Mouse (Mus musculus) mesoderm, embryonic 11.5 days (tissue): Measurements from ENCODE around the gene Ncln.
A peak's percentile ranks its signal among the peaks of the same experiment; 100 is the strongest.

Experiments
- DNase-seq: peaks from one replicate; pipeline ENCODE4 v3.0.0-alpha.2; 2012; ENCODE audit warnings: low read depth, low spot score

Gene Ncln

DNA sequence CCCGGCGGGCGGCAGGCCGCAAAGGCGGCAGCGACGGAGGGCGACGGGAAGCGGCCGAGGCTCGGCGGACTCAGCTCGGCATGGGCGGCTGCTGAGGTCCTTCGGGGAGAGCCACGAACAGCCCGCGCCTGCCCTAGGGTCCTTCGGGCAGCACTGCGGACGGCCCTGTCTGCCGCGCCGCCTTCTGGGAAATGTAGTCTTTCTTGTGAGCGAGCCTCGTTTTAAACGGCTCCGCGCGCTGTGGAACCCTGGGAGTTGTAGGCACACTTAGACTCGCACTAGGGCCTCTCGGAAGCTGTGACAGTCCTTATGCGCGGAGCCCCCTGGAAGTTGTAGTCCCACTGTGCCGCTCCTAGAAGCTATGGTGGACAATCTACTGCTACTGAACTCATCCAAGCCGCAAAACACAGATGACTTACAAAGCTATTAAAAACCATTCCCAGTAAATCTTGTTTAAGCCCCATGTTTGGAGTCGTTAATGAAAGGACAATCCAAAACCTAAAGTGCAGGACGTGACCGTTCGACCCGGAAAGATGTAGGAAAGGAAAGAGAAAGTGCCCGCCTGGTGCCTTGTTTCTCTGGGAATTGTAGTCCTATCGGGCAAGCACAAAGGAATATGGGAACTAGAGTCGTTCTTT is at the start of gene Ncln:
Gene Ncln (minus strand): TSS at position 129 of the 638 bp plus-strand sequence.
- DNase-seq, result peak; percentile 98

DNA sequence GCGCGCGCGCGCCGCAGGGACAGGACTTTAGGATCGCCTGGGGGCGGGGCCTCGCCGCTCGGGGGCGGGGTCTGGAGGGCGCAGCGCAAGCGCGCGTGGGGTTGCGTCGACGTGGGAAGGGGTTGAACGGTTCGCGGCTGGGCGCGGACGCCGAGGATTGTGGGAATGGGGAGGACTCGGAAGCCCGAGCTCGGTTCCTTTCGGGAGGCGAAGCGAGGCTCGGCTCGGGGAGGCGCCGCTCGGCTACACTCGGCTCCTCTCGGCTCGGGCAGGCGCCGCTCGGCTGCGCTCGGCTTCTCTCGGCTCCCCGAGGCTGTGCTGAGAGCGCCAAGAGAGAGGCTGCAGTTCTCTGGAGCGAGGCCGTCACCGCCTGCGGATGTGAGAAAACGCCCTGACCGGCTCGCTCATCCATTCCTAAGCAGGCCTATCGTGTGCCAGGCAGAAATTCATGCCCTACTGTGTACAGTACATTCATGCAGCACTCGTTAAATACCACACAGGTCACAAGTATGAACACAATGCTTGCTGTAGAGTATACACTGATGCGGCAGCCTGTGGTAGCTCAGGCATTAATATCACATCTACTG is 49.1 kb upstream of the Ncln start, which contains the start of gene Gna11:
Gene Gna11 (minus strand): TSS at position 30 of the 587 bp plus-strand sequence.
- DNase-seq, result peak; percentile 100

DNA sequence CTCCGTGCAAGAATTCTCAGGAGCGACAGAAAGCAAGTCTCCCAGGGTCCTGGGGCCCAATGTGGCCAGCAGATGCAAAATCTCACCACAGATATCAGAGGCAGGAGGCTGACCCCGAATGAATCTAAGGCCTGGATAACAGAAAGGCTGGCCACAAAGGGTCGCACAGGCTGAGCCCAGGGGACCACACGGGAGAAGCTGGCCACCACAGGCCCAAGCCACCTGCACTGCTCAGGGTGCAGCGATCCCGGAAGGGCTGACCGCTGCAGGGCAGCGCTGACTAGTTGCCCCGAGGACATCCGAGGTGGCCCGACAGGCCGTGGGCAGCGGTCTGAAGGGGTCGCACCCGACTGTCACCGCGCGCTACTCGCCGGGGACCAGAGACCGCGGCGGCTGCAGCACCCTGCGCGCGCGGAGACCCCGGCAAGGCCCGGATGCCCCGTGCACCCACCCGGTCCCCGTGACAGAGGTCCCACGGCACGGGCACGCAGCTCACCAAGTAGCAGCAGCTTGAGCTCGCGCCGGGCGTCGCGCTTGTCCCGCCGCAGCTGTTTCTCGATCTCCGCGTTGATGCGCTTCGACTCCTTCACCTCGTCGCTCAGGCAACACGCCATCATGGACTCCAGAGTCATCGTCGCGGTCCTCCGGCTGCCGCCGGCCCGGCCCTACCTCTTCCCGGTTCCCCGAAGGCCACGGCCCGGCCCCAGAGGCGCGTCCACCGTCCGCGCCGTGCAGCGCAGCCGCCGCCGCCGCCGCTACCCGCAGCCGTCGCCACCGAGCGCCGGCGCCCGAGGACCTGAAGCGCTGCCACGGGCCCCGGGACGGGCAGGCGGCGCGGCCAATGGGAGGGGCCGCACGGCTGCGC is 48.3 kb upstream of the Ncln start:
- DNase-seq, result no peak

DNA sequence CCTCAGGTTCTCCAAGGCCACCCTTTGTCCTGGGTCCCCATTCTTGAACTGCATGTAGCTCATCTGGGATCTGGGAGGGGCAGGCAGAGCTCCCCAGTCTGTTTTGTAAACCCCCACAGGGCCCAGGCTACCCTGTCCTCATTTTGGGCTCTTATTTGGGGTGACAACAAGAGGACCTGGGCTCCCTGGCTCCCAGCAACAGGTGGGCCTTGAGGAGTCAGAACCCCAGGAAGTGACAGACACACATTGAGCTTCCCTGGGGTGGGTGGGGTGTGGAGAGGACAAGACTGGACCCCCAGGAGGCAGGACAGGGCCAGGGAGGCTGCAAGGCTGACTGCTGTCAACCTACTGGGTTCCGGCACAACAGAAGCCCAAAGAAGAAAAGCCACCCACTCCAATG is 47.4 kb upstream of the Ncln start:
- no peak for DNase-seq

DNA sequence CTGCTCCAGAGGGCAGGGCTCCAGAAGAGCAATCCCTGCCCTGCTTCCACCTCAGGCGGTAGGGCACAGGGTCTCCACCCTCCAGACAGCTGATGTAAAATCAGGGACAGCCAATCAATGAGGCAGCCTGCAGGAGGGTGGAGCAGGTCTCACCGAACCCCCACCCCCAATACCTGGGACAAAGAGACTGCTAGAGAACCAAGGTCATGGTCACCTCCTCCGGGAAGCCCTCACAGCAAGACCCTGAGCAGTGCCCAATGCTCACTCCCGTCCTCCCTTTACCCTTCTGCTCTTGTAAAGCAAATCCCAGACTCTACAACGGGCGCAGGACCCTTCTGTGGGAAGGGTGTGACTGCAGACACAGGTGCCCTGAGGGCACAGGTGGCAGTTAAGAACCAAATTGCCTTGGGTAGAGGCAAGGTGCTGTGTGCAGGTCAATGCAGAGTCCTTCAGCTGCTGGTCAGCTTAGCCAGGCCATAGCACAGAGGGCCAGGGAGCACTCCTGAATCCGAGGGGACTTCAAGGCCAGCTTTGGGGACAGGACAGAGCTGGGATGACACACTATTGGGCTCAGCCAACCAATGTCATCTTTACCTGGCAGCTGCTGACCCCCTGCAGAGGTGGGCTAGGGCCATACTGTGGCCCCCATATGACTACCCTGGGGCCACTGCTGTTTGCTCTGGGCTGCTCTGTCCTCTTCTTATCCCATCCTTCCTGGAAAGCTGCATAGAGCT is 46.7 kb upstream of the Ncln start:
- DNase-seq, result no peak

DNA sequence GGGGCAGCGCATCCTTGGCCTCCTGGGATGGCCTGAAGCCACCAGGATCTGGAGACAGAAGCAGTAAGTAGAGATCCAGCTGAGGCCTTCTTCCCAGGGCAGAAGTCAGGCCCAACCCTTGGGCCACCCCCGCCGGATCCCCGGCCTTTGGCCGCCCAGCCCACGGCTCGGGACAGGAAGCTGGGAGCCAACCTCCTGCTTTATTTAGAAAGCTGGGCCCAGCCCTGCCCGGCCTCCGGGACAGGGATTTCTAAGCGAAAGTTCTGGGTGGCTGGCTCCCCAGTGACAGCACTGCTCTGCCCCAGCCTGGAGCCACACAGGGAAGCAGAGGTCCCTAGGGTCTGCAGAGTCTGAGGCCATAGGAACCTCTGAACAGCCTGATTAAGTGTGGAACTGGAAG is 45.6 kb upstream of the Ncln start:
- no peak for DNase-seq

DNA sequence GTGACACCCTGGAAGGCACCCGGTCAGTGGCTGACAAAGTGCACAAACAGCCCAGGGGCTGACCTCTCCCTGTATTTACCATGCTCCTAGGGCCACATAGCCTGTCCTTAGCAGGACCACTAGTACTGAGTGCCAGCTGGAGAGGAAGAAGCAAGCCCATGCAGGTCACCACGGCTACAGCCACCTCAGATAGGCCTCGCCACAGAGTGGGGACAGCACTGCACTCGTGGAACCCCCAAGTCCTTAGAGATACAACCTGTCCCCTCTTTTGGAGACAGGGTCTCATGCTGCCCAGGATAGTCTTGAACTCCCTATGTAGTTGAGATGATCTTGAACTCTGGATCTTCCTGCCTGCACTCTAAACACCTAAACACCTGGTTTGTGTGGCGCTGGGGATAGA is 45.2 kb upstream of the Ncln start:
- DNase-seq, result no peak

DNA sequence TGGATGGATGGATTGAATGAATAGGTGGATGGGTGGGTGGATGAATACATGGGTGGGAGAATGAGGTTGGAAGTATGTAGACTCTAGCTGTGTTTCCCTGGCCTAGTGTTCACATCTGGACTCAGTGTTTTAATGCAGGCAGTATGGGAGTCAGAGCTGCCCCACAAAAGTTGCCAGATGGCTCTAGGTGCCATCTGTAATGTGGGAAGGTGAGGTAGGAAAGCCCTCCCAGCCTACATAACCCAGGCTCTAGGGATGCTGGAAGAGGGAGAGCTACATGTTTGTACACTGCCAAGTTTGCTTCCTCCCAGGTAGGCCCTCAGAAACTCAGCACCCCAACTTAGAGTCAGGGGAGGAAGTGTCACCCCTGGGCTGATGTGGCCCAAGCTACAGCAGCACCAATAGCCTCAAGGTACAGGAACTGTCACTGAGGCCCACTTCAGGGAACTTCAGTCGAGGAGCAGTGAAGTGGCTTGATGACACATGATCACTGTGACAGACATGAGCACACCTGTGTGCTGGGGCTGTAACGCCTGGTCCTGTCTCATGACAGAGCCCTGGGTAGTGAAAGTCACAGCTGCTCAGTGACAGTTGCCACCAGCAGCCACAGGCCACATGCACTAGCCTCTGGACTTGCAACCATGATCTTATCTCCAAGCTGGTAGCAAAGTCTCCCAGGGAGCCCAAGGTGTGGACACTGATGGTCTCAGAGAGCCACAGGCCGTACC is 42.3 kb upstream of the Ncln start:
- no peak for DNase-seq

DNA sequence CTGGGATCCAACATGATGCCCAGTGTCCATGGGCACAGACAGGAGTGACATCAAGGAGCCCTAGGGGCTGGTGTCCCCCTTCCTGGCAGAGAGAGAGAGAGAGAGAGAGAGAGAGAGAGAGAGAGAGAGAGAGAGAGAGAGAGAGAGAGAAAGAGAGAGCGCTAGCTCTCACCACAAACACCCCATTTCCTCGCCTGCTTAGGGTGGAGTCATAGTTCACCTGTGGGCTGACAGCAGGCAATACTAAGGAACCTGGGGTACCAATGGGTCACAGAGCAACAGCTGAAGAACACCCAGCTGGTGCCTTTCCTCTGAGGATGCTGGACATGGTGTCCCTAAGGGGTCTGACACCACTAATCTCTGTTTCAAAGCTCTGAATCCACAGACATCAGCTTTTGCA is 41.2 kb upstream of the Ncln start:
- DNase-seq, result no peak

DNA sequence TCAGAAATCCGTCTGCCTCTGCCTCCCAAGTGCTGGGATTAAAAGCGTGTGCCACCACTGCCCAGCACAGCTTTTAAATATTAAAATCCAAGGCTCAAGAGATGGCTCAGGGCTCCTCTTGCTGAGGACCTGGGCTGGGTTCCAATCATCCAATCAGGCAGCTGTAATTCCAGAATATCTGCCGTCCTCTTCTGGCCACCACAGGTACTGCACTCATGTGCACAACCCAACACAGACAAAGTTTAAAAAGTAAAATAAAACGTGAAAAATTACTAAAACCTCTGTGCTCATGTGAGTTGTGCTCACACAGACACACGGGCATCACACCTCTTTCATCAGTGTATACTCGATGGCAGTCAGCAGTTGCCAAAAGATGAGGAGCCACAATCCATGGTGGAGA is 40.5 kb upstream of the Ncln start:
- no peak for DNase-seq

DNA sequence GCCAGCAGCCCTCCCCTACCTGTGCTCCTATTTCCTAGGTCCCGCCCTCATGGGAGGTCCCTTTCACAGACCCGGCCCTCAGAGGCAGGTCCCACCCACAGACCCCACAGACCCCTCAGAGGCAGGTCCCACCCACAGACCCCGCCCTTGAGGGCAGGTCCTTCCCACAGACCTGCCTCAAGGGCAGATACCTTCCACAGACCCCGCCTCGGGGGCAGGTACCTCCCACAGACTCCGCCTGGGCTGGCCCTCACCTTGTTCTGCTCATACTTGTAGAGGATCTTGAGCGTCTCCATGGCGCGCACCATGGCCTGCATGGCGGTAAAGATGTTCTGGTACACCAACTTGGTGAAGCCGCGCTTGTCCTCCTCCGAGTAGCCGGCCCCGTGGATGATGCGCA is 38.6 kb upstream of the Ncln start:
- DNase-seq, result no peak

DNA sequence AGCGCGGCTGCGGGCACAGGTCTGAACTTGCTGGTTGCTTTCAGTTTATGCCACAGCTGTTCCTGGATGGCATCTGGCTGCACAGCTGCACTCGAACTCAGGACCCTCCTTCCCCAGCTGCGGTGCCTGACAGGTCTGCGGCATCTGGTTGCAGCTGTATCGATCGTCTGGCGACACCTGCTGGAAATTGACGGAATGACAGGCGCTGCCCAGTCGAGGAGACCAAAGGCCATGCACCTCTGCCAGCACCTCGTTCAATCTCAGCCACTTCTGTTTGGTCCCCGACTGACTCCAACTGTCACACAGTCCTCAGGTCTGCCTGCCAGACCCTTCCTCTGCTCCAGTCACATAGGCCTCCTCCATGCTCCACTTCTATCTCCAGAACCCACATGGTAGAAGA is 30.6 kb upstream of the Ncln start:
- DNase-seq, result peak; percentile 76

DNA sequence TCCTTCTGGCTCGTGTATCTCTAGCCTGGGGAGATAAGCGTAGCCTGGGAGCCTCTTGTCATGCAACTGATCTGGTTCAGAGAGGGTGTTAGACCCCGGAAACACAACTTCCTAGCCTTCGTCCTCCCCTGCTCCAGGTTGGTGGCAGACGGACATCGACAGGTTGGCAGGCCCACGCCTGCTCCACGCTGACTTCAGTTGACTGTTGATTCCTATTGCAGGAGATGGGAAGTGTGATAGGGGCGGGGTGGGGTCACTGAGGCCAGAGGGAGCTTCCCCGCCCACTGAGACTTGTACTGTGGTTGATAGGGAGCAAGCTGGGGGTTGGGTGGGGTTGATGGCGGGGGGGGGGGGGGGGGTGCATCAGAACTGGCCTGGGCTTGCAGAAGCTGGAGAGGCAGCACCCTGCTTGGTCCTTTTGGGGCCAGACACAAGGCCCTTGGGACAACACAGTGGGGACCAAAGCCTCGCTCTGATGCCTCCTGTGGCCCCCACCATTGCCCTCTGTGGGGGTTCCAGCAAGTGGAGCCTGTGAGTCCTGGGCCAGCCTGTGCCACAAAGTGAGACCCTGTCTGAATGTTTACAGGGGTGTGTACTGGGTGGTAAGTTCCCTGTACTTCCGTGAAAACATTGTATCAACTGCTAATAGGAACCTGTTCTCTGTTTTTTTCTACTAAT is 29.0 kb upstream of the Ncln start:
- no peak for DNase-seq

DNA sequence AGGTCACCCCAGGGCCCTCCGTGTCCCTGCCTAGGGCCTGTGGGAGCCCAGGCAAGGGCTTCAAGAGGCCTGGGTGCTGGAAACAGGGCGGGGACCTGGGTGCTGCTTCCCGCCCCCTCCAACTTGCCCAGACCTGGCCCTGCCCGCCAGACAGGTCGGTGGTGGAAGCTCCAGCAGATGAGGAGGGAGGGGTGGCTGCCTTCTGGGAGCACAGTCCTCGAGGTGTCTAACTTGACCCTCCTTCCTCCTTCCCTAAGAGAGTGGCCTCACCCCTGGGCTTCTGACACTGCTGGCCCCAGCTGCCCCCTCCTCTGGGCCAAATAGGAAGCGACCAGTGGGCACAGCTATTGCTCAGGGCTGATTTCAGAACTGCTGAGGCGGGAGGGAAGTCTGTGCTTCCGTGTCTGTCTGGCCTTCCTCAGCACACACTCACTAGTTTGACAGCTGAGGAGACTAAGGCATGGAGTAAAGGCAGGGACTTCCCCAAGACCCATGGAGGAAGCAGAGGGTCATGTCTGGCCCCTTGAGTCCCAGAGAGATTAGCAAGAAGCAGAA is 27.9 kb upstream of the Ncln start, which contains the start of gene Gna15:
Gene Gna15 (minus strand): TSS at position 175 of the 555 bp plus-strand sequence.
- DNase-seq, result no peak

DNA sequence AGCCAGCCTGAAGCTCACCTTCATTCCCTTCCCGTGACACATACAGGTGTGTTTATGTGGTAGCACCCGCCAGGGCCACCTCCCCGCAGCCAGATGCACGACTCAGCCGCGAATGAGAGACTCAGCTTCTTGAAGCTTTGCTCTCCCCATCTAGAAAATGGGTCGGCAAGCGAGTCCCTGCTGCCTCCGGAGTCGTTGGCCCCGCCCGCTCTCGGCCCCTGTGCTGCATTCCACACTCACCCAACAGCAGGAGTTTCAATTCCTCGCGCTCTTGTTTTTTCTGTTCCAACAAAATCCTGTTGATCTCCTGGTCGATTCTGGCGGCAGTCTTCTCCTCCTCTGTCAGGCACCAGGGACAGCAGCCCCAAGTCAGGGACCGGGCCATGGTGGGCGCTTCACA is 27.4 kb upstream of the Ncln start:
- DNase-seq, result no peak

DNA sequence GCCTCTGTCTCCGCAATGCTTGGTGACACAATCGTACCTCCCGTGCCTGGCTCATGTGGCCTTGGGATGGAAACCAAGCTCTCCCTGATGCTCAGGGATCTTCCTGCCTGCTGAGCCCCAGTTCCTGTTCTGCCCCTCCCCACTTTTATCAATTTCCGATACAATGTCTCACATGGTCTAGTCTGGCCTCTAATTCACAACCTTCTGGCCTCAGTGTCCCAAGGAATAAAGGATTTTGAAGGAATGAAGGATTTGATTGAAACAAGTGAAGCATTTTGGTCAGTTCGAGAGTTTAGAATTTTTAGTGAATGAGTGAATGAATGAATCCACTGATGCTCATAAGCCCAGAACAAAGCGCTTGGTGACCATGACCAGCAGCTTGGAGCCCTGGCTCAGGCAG is 26.9 kb upstream of the Ncln start:
- DNase-seq, result no peak

DNA sequence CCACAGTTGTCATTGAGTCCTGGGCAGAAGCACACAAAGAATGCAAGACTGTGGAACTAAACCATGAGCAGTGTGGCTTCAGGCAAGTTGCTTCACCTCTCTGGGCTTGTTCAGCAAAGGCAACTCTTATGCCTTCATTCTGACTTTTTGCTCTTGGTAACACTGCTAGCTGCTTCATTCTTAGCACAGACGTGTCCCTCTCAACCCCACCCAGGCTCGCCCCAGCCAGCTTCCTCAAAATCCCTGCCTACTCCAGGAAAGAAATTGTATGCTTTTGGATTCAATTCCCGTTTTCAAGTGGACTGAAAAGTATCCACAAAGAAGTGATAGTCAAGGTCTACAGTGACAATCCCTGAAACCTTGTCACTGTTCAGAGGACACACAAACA is 23.8 kb upstream of the Ncln start:
- DNase-seq, result no peak

DNA sequence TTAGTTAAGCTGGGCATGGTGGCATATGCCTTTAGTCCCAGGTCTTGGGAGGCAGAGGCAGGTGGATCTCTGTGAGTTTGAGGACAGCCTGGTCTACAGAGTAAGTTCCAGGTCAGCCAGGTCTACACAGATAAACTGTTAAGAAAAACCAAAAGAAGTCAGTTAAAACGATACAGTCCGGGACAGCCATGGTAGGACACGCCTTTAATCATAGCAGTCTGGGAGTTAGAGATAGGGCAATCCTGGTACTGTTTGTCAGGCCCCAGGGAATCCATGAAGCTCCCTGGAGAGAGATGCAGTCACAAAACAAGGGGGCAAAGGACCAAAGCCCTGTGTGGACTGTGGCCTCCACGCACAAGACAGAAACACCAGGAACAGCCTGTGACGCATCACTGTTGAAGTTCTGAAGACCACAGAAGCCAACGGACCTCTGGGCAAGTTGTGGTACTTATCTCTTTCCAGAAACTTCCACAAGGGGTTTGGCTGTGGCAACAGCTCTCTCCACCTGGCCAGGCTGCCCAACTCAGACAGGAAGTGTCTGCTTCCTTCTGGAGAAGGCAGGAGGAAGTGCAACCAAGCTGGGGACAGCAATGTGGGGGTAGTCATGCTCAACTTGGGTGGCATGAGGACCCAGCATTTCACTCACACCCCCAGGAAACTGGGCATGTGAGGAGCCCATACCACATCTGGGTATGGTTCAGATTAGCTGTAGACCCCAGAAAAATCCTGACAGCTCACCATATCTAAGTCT is 23.2 kb upstream of the Ncln start:
- no peak for DNase-seq

DNA sequence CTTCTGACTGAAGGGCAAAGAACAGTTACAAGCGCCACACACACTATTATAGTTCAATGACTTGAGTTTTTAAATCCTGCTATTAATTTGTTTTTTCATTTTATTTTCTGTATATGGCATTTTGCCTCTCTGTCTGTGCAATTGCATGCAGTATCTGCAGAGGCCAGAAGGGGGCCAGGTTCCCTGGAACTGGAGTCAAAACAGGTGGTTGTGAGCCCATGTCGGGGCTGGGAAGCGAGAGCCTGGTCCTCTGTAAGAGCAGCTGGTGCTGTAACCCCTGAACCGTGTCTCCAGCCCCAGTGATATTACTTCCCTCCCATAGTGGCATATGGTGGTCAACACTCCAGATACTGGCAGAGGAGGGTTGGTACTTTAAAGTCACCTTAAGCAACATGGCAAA is 22.4 kb upstream of the Ncln start:
- DNase-seq, result peak; percentile 76

DNA sequence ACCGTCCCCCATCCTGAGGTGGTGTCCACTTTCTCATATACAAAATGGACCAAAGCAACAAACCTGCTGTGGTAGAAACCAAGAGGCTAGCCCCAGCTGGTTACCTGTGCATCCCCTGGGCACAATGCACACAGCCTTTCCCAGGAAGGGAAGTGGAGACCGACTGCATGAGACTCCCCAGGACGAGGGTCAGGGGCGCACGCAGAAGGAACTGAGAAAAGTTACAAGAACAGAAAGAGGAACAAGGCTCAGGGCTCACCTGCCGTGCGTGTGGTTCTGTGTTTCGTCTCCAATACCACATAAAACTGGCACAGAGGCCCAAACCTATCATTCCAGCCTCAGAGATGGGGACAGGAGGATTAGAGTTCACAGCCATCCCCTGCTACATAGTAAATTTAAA is 21.0 kb upstream of the Ncln start:
- no peak for DNase-seq
